Mouse (Mus musculus) left cerebral cortex, postnatal 36 days (tissue): ENCODE data around the gene Il12rb2. TPM values are rescaled to one million over a fixed set of nuclear protein-coding genes. Genes with fewer than 3 reads are reported as not detected.

Experiments
- DNase-seq, 2 experiments: peaks; one replicate each; pipeline ENCODE4 v3.0.0; 2021 to 2022; ENCODE audit warnings: low spot score in 2 of 2, mixed read lengths in 1 of 2
- intact Hi-C: fragments of 180-260 bp; cut with DNase I; formaldehyde crosslinking; loops from one replicate; pipeline ENCODE4 v1.15.1; 2025
- total RNA-seq, 2 experiments: library from RNA; stranded (reverse); gene quantifications; 2 replicates each; pipeline ENCODE4 v1.2.3; 2021

The Il12rb2 gene
- total RNA-seq, 2 experiments from 2014 or later, result 0.18 to 0.35 TPM

GRCm38 (mm10) chr6:67300710-67301163 is 75.3 kb downstream of the Il12rb2 start:
- intact Hi-C loops, result loop anchor here (10.0 kb wide), 1 partner anchor 106 kb away; no protein-coding TSS in a partner anchor
- peak; percentile 25 to 36 for DNase-seq

DNA sequence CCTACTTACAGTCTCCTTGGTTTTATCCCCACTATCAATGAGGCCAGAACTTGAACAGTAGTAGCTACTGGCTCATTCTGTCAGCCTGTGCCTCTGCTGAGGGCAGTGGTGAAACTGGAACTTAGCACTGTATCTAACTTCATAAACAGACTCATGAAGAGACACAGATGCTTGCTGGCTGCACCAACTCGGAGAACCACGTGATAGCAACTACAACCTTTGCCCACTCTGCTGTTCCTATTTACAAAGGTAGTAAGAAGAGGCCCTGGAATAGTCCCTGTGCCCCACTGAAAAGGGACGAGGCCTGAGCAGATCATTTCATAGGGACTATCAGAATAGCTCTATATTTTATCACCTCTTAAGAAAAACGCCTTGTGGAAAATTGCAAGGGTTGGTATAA is 75.7 kb downstream of the Il12rb2 start:
- intact Hi-C loops, result loop anchor here (10.0 kb wide), 1 partner anchor 105 kb away; no protein-coding TSS in a partner anchor
- peak; percentile 20 to 33 for DNase-seq

DNA sequence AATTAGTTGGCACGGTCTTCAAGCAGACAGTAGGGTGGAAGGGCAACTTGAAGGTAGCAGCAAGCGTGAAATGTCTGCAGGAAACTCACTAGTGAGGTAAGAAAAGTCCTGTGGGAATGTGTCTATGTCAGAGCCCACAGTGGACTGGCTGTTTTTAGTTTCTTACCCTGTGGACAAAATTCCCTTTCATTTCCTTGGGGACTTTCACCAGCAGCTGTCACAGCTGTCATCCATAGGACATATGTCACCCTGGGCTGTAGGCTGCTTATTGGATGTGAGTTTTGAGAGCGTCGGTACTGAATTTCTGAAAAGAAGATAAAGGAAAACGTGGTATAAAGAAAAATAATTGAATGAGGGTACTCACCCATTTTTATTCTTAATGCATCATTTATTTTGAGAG is 77.2 kb downstream of the Il12rb2 start:
- no peak for DNase-seq
- intact Hi-C loops, result no loop called here

- DNase-seq, result no peak
- intact Hi-C loops, result no loop called here
These were observed 79.9 kb downstream of the Il12rb2 start for GRCm38 (mm10) chr6:67296126-67296525.

DNA sequence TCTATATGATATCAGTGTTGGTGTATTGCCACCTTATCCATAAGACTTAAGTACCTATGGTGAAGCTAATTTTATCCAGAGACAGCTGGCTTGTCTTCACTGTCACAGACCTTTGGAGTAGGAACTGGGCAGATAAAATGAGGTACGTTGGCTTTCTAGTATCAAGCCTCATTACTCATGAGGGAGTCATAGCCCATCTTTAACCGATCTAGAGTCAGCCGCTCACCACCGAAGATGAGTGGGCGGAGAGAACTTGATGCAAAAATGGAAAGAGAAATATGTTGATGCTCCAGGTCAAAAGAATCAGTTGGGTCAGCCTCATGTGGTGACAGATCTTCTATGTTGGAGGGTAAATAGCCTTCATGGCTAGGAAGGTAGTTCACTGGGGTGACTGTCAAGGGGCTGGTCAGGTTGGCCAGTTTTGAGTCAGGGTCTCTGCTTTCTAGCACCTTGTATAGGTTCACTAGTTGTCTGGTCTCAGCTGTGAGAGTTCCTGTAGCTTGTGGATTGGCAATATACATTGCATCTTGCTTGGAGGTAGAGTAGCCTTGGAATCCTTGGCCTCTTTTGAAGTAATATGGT is 83.9 kb downstream of the Il12rb2 start:
- intact Hi-C loops, result no loop called here
- no peak for DNase-seq

DNA sequence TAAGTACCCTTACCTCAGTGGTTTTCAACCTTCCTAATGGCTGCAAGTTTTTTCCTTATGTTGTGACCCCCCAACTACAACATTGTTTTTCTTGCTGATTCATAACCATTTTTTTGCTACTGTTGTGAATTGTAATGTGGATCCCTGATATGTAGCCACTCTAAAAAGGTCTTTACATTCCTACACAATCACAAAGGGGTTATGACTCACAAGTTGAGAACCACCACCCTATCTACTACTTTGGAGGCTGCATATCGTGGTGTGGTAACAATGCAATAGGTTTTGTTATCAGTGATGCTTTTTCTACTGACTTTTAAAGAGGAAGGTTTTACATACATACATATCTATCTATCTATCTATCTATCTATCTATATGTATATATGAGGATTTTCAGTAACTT is 93.1 kb downstream of the Il12rb2 start:
- intact Hi-C loops, result no loop called here
- DNase-seq, result no peak

DNA sequence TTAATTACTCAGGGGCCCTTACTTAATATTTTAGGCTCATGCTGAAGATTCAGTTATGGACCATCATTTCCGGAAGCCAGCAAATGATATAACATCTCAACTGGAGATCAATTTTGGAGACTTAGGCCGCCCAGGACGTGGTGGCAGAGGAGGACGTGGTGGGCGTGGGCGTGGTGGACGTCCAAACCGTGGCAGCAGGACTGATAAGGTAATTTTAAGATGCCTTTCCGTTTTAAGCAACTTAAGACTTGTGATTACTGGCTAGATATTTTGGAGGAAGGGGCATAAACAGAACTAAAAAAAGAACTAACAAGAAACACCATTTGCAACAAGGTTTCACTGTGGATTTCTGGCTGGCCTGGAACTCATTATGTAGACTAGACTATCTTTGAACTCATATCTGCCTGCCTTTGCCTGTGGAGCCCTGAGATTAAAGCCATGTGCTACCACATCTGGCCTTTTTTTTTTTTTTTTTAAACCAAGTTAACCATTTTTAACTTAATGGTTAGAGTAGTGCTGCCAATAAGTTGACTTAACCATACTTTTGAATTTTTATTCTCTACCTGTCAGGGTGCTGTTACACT is 94.3 kb downstream of the Il12rb2 start:
- no peak for DNase-seq

GRCm38 (mm10) chr6:67277944-67278343 is 98.0 kb downstream of the Il12rb2 start:
- DNase-seq, result no peak
- intact Hi-C loops, result no loop called here

More for the DNA sequence above, 94.3 kb downstream of the Il12rb2 start:
- intact Hi-C loops, result no loop called here

GRCm38 (mm10) chr6:67269459-67269858 is 106.5 kb downstream of the Il12rb2 start:
- intact Hi-C loops, result loop anchor here (5.0 kb wide), 1 partner anchor 97 kb away; no protein-coding TSS in a partner anchor

DNA sequence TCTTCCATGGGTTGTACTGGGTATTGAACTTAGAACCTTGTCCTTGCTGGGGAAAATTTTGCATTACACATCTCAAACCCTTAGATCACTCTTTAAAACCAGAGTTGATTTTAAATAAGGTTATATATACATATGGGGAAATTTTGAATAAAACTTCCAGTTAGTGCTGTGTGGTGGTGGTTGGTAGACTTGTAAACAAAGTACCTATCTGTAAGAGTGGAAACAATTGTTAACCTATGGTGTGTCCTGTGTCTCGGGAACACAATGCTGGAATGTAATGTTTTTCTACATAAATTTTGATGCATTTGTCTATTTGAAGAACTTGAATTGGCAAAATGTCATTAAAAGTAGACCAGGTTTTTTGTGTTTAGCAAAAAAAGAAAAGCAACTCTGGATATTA is 107.0 kb downstream of the Il12rb2 start:
- intact Hi-C loops, result loop anchor here (5.0 kb wide), 1 partner anchor 97 kb away; no protein-coding TSS in a partner anchor
- no peak for DNase-seq

More at GRCm38 (mm10) chr6:67269459-67269858, 106.5 kb downstream of the Il12rb2 start:
- no peak for DNase-seq

- DNase-seq, result no peak
- intact Hi-C loops, result loop anchor here (5.0 kb wide), 1 partner anchor 96 kb away; no protein-coding TSS in a partner anchor
These were observed 107.8 kb downstream of the Il12rb2 start for GRCm38 (mm10) chr6:67268245-67268612.

DNA sequence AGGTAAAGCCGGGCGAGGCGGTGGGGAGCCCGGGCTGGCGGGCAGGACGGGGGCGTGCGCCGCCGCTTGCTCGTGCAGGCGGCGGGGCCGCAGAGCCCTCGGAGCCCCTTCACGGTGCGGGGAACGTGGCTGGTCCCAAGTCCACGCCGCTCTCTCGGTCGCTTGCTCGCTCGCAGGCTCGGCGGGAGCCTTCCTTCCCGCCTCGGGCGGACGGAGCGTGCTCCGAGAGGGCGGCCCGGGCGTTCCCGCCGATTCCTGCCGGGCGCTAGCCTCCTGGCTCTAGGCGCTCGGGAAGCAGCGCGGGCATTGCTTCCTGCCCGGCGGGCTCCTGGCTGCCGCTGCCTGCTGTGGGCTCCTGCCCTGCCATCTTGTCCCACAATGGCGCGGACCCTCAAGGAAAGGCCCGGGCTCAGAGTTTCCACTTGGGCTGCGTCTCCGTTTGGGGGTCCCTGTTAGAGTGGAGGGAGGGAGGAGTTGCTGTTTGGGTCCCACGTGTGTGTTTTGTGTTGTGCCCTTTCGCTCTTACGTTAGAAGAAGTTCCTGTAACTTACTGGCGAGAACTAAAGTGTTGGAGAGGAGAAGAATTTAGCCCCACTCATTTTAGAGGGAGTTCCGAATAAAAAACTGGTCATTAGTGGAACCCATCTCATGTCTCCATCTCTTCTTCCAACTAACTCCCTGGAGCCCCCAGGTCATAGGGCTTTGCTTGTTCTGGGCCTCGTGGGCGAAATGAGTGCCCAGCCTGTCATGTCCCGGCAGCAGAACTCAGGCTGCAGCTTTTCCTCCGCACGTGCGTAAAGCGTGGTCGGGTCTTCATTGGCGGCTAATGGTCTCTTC is 108.4 kb downstream of the Il12rb2 start:
- DNase-seq, result peak in 1 of 2 experiments; percentile 11
- intact Hi-C loops, result loop anchor here (5.0 kb wide), 1 partner anchor 95 kb away; no protein-coding TSS in a partner anchor

DNA sequence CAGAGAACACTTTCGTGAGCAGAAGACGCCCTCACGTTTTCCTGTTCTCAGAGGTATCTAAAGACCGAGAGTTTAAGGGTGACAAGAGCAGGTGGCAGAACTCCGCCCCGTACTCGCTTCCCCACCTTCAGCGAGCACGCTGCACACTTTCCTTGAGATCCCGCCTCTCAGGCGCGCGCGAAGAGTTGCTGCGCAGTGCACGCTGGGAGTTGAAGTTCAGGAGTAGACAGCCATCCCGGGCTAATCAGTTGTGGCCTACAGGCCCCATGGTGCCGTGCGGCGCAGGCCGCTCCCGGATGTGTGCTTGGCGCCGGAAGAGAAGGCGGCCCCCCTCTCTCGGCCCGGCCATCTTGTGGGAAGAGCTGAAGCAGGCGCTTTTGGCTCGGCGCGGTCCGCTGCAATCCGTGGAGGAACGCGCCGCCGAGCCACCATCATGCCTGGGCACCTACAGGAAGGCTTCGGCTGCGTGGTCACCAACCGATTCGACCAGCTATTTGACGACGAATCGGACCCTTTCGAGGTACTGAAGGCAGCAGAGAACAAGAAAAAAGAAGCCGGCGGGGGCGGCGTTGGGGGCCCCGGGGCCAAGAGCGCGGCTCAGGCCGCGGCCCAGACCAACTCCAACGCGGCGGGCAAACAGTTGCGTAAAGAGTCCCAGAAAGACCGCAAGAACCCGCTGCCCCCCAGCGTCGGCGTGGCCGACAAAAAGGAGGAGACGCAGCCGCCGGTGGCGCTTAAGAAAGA is 109.2 kb downstream of the Il12rb2 start:
- intact Hi-C loops, result loop anchor here (5.0 kb wide), 1 partner anchor 95 kb away; no protein-coding TSS in a partner anchor
- peak; percentile 95 to 97 for DNase-seq

DNA sequence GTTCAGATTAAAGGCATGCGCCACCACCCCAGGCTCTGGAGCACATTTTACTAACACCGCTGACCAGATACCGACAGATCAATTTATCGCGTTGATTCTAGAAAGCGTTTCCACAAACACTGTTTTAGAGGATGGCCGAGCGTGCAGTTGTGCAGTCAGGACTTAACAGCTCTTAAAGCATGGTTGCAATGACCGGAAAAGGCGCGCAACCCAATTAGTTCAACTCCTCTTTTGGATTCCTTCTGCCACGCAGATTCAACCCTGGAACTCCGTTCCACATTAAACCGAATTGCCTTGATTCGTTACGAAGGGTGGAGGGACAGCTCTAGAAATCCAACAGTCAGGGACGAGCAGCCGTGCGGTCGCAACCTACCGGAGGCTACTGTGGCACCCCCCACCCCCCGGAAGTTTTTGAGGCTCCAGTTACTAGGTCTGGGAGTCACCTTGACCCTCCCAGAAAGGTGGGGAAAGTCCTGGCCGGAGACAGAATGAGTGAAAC is 109.8 kb downstream of the Il12rb2 start:
- intact Hi-C loops, result loop anchor here (5.0 kb wide), 1 partner anchor 94 kb away; no protein-coding TSS in a partner anchor
- no peak for DNase-seq

DNA sequence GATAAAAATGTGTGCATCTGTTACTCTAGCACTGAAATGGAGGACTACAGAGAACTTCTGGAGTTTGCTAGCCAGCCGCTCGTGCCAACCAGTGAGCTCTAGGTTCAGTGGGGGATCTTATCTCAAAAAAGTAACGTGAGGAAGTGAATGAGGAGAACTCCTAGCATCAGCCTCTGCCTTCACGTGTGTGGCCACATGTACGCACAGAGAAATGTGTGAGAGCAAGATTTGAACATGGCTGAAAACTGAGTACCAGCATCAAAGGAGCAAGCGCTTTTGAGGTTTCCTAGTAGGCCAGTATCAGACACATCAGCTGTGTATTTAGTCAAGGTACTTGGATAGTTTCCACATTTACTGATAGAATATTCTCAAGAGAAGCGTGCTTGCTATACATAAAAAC is 111.1 kb downstream of the Il12rb2 start:
- intact Hi-C loops, result loop anchor here (5.0 kb wide), 1 partner anchor 93 kb away; no protein-coding TSS in a partner anchor
- DNase-seq, result no peak

GRCm38 (mm10) chr6:67251095-67251494 is 124.9 kb downstream of the Il12rb2 start:
- intact Hi-C loops, result no loop called here
- no peak for DNase-seq

DNA sequence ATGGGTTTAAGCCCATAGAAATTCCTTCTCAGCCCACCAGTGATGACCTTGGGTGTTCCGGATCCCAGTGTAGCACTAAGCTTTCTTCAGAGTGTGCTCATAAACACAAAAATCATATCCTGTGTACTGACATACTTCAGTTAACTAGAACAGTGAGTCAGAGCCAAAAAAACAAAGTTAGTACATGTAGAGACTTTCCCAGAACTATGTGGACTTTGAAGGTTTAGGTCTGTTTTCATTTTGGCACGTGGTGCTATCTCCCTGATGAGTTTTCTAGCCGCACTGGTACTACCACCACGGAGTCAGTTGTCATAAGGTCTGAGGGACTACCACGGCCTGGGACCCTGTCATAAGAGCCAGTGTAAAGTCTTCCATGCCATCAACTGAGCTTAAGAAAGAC is 131.5 kb downstream of the Il12rb2 start:
- DNase-seq, result no peak
- intact Hi-C loops, result no loop called here

GRCm38 (mm10) chr6:67243765-67244420 is 132.1 kb downstream of the Il12rb2 start:
- intact Hi-C loops, result no loop called here

More at GRCm38 (mm10) chr6:67243765-67244420, 132.1 kb downstream of the Il12rb2 start:
- no peak for DNase-seq
